Mouse (Mus musculus): ENCODE data around the gene Tspan10. TPM values are rescaled to one million over a fixed set of nuclear protein-coding genes. Genes with fewer than 3 reads are reported as not detected.

Gene Tspan10
- total RNA-seq, 2 experiments from 2014 or later: 0.77 to 13.3 TPM

DNA sequence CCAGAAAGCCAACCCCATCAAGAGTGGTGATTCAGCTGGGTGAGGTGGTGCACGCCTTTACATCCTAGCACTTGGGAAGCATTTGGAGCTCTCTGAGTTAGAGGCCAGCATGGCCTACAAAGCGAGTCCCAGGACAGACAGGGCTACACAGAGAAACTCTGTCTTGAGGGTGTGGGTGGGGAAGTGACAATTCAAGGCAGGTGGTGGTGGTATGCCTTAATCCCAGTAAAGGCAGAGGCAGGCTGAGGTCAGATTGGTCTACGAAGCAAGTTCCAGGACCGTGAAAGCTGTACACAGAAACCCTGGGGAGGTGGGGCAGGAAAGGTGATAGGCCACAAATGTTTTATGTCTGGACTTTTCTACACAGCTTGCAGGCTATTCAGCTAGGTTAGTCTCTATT, 12.5 kb downstream of the Tspan10 start:
- no peak for DNase-seq
- intact Hi-C loops (cut with DNase I): no loop called here

DNA sequence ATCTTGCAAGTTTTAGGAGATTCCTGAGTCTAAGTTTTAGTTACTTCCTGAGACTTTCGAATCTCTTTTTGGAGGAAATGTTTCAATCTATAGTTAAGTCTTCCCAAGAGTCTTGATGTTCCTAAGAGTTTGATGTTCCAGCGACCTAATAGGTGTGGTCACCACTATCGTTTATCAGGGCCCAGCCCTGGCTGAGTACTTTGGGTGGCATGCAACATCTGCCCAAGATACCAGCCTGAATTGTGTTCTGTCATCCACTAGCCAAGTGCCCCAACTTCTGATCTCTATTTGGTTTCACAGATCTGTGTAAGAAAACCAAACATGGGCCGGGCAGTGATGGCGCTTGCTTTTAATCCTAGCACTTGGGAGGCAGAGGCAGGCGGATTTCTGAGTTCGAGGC, 13.0 kb downstream of the Tspan10 start:
- no peak for DNase-seq
- intact Hi-C loops (cut with DNase I): no loop called here

GRCm38 (mm10) chr11:120457370-120457769, 14.9 kb downstream of the Tspan10 start:
- no peak for DNase-seq
- intact Hi-C loops (cut with DNase I): no loop called here

- intact Hi-C loops (cut with DNase I): no loop called here
- DNase-seq: peak; percentile 73
Measured at GRCm38 (mm10) chr11:120457772-120458751, 15.6 kb downstream of the Tspan10 start, which contains the start of the genes Oxld1 and Ccdc137. Oxld1 (minus strand) TSS chr11:120458068. Ccdc137 (plus strand) TSS chr11:120458115.

- intact Hi-C loops (cut with DNase I): no loop called here
Measured at GRCm38 (mm10) chr11:120458847-120459597, 16.6 kb downstream of the Tspan10 start.

DNA sequence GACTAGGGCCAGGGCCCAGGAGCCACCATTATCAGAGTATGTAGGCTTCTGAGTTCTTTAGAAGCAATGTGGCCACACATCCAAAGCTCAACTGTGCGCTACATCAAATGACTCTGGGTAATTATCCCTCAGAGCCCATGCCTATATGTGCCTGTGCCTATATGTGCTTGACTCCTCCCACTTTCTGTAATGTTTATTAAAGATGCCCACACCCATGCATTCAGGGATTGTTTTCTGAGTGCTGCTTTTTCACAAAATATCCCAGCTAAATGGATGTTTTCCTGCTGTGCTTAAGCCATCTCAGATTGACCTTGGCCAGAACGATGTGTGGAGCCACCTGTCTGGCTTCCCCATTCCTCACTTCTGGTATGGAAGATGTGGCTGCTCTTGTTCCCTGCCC, 21.1 kb downstream of the Tspan10 start:
- intact Hi-C loops (cut with DNase I): no loop called here
- DNase-seq: no peak

More at GRCm38 (mm10) chr11:120458847-120459597, 16.6 kb downstream of the Tspan10 start:
- no peak for DNase-seq

DNA sequence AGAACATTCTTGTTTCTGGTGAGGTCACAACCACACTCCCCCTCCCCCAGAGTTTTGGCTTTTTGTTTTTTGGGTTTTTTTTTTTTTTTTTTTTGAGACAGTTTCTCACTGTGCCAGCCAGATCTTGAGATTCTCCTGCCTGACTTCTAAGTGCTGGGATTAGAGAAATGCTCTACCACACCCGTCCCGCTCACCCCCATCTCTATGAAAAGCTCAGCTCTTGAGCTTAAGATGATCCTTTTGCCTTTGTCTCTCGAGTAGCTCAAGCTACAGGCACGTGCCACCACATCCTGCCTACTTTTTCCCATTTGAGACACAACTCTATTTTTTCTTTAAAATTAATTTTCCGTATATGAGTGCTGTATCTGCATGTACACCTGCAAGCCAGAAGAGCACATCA, 21.9 kb downstream of the Tspan10 start:
- DNase-seq: no peak
- intact Hi-C loops (cut with DNase I): no loop called here

DNA sequence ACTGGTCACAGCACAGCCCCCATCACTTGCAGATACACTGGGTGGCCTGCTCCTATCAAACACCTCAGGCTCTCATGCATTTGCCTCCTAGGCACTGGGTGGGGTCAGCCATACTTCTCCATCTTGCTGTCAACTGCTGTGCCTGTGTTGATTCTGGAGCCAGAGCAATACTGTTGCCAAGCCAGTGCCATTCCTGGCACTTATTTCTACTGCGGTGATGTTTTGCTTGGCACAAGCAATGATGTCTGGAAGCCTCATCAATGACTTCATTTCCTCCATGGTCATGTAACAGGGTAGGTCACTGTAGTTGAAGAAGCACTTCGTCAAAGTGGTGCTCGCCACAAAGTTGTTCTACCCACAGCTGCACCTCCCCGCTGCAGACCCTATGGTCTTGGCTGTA, 23.1 kb downstream of the Tspan10 start:
- DNase-seq: no peak
- intact Hi-C loops (cut with DNase I): no loop called here

- intact Hi-C loops (cut with DNase I): no loop called here
- DNase-seq: peak; percentile 96
Measured at GRCm38 (mm10) chr11:120467051-120467735, 24.7 kb downstream of the Tspan10 start, which contains the start of gene Arl16. Arl16 (minus strand) TSS chr11:120467607.

GRCm38 (mm10) chr11:120467736-120468092, 25.3 kb downstream of the Tspan10 start:
- intact Hi-C loops (cut with DNase I): no loop called here

GRCm38 (mm10) chr11:120472052-120472451, 29.6 kb downstream of the Tspan10 start:
- intact Hi-C loops (cut with DNase I): no loop called here
- no peak for DNase-seq

More at GRCm38 (mm10) chr11:120467736-120468092, 25.3 kb downstream of the Tspan10 start:
- no peak for DNase-seq

DNA sequence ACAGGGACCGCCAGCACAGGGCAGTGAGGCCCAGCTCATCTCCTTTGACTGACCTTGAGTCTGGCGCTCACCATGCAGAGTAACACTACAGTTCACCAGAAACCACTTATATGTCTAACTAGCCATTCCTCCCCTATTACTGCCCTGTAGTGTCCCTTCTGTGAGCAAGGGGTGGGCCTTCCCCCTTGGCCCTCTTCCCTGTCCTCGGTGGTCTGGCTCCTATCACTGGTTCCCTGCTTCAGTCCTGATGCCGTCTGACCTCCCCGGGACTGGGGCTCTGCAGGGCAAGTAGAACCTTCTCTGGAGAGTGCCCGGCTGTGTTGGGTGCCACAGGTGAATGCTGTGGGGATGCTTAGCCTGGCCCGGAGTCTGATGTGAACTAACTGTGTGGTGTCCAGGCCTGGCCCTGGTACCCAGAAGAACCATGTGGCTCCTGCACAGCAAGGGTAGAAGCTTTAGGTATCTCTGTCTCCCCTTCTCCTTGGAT, 41.0 kb downstream of the Tspan10 start:
- no peak for DNase-seq
- intact Hi-C loops (cut with DNase I): no loop called here

DNA sequence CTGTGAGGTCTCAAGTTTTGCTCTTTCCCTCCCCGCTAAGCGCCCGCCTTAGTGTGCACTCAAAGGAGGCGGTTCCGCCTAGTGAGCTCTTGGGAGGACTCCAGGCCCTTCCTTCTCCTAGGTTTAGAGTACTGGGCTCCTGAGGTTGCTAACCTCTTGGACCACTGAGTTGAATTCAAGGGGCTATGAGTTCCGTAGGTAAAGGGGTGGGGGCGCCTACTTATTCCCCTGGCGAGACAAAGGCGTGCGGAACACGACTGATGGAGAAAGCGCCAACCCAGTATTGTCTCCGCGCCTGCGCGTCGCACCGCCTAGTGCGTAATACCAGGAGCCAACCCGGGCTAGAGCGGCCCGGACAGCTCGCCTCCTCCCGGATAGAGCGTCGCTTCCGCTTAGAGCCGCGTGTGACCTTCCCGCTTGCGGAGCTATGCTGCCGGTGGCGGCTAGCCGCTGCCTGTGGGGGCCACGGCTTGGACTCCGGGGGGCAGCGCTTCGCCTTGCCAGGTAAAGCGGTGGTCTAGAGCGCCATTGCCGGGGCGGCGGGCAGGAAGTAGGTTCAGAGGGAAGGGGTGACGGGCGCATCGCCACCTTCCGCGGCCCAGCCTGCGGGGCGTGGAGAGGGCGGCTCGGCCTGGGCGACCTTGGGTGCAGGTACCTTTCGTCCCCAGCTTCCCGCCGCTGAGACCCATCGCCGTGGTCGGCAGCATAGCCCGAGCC, 42.0 kb downstream of the Tspan10 start, which contains the start of gene Mrpl12:
Gene Mrpl12, plus strand, starts transcription at position 349 of the 717 bp plus-strand sequence.
- DNase-seq: peak; percentile 92
- intact Hi-C loops (cut with DNase I): no loop called here

GRCm38 (mm10) chr11:120485251-120485650, 42.8 kb downstream of the Tspan10 start:
- DNase-seq: no peak
- intact Hi-C loops (cut with DNase I): no loop called here

DNA sequence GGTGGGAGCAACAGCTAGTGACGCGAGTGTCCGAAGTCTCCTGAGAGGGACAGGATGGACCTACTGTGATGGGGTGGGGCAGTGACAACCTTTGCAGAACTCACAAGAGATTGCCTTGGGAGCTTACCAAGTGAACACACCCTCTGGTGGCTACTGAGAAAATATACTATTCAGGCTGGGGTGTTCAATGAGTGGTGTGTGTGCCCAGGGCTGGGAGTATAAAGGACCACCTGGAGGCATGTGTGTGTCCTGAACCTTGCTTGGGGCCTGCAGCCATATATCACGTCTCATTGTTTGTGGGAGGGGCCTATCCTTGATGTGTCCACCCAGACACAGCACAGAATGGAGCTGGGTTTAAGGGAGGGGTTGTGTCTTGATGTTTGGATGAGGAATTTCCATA, 46.1 kb downstream of the Tspan10 start:
- DNase-seq: no peak

GRCm38 (mm10) chr11:120489054-120489761, 46.8 kb downstream of the Tspan10 start:
- intact Hi-C loops (cut with DNase I): no loop called here
- peak; percentile 51 for DNase-seq

More for the DNA sequence above, 46.1 kb downstream of the Tspan10 start:
- intact Hi-C loops (cut with DNase I): no loop called here

- DNase-seq: no peak
- intact Hi-C loops (cut with DNase I): no loop called here
Measured at GRCm38 (mm10) chr11:120490291-120491046, 48.0 kb downstream of the Tspan10 start.

GRCm38 (mm10) chr11:120491317-120492023, 49.0 kb downstream of the Tspan10 start, which contains the start of gene Slc25a10:
Slc25a10 (plus strand) TSS chr11:120491840.
- intact Hi-C loops (cut with DNase I): no loop called here
- peak; percentile 87 for DNase-seq
